Mouse (Mus musculus) kidney, adult 8-10 months (tissue): ENCODE results near the gene Zic4.

Experiments used
- DNase-seq, 2 experiments: peaks; one replicate each; pipeline ENCODE4 v3.0.0; 2022

The Zic4 gene

DNA sequence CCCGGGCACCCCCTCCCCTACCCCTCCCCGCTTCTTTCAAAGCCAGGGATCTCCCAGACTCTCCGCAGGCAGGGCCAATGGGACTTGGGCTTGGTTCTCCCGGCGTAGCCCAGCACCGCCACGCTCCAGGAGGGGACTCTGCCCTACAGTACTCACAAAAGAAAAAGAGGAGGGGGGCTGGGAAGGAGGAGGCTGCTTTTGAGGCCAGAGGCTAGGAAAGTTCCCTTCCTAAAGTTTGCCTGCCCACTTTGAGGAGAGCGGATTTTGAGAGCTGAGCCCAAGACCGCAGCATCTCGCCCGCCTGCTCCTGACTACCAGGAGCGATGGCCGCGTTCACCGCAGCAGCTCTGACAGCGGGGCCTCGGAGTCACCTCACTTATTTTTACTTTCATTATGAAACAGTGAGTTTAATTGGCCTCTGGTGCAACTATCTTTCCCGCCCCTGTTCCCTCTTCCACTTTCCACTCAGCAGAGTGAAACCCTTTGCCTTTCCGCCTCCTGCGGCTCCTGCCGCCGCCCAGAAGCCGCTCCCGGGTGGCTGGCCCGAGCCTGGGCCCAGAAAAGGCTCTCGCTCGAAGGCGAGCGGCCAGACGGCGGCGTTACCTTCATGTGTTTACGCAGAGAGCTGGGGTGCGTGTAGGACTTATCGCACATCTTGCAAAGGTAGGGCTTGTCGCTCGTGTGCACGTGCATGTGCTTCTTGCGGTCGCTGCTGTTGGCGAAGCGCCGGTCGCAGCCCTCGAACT, at the start of gene Zic4:
TSS of gene Zic4 (plus strand) at position 558 of the 746 bp plus-strand sequence.
- DNase-seq = no peak

DNA sequence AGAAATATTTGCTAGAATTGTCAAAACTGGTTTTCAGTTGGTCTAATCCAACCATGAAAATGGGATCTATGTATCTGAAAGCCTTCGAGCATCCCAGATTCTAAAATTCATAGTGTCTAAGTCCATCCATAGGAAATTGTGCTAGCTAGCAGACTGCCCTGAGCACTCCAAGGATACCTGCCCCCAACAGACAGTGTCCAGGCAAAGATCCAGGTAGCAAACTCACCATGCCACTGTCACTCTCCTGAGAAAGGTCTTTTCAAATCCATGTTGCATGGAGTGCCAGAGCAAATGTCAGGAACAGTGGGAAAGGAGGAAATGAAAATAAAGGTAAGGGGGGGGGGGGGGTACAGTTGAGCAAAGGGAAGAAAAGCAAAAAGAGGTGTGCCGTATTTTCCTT, 14.6 kb upstream of the Zic4 start:
- DNase-seq = no peak

DNA sequence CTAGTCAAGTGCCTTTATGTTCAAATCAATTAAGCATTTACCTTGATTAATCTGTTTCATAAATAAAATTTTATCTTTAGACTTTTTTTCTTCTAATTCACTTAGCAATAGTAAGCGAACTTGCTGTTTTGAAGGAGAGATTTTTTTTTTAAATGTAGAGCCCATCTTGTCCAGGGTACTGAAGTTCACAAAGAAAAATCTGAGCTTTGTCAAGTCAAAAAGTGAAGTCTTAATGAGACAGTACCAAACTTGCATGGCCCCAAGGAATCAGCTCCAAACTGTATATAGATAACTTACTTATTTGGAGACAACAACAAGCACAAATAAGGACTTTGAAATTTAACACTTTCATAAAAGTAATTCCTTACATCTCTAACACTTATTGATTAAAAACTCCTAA, 13.5 kb upstream of the Zic4 start:
- no peak for DNase-seq

DNA sequence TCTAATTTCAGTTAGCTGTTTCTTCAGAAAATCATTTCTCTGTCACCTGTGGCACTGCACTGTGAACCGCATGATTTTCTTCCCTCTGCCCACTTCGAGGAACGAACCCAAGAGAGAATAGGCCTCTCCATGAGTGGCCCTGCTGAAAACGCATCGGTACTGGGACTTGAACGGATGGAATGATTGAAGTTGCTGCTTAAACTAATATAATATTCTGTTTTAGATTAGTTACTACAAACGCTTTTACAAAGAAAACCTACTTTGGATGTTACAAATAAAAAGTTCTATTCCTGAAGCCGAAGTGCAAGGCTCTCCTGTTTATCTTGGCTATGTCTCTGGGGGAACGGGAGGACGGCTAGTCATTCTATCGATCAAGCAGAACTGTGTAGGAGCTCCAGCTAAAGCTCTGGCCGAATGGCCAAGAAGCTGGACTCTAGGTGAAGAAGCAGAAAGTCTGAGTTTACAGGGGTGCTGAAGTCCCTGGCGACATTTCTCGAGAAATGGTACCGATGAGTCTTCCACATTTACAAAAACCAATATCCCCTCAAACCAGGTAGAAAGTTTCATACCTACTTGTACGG, 11.9 kb upstream of the Zic4 start:
- no peak for DNase-seq

DNA sequence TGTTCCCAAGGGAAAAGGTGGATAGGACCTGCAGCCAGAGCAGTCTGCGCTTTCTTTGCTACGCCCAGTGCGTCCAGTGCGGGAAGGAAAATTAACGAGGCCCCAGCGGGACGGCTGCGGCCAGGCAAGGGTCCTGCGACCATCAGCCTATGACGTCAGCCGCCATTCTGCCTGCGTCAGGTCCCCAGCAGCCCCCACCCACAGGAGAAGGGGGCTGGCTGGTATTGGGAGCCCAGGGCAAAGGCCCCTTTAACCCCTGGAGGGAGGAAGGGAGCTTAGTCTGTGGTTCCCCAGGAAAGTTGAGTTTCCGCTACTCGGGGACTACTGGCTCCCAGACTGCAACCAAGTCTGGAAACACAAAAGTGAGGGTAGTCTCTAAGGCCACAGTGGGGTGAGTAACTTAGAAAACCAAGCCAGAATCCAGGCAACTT, 11.3 kb upstream of the Zic4 start:
- DNase-seq = no peak

DNA sequence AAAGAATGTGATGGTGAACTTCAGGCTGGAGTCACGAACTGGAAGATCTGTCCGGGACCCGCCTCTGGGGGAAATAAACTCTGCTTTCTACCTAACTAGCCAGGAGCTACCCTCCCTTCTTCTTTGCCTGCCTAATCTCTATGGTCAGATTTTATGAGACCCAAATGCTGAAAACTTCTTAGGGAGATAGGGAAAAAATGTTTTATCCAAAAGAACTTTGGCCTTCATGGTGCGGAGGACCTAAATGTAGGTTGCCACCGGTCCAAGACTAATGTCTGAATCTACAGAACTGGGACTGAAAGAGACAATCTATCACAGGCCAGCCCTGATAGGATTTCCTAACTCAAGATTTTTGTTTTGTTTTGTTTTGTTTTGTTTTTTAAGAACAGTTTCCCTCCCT, 10.9 kb upstream of the Zic4 start:
- DNase-seq = no peak

DNA sequence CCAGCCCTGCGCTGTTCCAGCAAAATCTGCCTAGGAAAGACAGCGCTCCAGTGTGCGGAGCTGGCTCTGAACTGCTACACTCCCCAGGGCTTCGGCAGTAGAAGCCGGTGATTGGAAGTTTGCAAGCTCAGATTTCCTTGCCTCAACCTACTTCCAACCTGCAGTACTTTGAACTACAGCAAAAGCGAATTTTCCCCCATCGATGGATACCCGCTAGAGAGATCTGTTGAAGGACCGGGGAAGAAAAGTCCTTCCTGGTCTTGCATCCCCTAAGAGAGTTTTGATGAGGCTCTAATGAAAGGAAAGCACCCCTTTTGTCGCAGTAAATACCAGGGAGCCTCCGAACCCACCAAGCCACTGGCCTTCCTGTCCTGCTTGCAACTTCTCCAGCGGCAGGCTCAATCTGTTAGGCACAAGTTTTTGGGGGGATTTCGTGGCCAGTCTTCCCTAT, 10.2 kb upstream of the Zic4 start:
- no peak for DNase-seq

DNA sequence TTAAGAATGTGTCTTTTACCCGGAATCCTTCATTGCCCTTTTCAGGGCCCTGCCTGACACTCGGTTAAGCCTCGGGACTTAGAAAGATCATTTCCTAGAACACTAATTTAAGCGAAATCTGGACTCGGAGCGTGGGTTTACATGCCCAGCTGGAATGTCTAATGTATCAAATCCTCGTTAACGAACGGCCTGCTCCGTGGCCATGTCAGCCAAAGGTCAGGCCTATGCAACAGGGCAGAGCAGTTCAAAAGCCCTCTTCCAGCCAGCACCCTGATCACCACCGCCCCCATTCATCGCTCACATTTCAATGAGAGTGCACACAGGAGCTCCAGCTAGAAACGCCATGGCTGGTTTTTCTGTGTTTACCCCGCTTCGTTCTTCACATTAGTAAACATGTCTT, 9.4 kb upstream of the Zic4 start:
- no peak for DNase-seq

DNA sequence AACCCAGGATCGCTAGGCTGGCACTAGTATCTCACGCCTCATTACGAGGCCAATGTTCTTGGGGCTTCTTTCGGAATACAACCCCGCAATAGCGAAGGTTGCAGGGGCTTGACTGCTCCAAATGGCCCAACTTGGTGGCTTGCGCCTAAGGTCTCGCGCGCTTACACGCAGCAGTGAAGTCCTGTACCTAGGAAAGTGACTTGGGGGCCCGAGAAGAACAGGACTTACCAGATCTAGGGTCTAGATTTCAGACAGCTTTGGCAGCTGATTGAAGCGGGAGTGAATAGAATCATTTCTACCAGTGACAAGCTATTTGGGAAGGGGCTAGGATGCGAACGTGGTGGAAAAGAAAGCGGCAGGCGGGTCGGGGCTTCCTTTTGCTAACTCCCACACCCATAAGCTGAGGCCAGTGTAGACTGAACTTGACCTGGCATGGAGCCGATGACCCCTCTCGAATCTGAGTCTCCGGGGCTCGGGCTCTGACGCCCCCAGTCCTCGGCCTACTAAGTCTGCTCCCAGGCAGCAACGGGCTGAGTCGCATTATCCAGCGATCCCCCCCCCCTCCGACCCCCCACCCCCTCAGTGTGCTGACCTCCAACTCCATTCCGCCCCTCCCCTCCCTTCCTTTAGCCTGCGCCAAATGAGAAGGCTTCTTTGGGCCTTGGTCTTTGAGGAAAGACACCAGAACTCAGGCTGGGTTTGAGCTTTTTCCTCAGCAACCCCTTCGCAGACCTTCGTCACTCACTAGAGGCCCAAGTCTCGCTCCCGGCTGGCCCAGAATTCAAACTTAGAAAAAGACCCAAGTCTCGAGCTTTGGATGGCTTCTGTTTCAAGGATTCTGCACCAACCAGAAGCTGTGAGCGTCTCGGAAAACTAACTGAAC, 8.4 kb upstream of the Zic4 start:
- no peak for DNase-seq

DNA sequence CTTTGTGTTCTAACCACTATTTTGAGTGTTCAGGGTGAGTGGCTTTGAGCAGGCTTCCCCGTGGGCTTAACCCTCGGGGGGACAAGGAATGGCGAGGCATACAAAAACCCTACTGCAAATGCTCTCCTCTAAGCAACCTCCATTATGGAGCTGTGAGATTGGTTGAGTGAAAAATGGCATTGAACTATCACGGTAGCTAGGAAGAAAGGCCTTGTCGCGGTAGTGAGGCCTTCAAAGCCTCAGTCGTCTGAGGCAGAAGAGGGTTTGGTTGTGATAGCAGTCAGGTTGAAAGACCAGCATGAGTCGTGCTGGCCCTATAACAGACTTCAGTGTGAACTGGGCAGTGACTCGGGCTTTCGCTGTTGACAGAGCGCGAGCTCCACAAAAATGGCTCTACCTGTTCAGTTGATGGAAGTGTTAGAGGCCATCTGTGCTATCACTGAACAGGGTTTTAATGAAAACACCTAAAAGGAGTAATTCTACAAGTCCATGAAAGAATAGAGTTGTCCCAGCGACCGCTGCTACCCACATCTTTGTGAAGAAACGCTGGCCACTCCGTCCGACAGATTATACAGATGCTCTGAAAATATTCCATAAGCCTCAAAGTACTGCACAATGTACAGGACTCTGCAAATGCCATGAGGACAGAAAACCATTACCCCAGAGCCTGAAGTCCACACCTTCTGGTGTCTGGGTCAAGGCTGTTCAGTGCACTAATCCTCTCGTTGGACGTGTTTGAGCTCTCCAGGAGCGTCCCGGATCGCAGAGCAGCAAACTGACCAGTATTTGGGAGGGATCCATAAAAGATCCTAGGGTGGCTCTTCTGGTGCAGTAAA, 7.6 kb upstream of the Zic4 start:
- DNase-seq = no peak

DNA sequence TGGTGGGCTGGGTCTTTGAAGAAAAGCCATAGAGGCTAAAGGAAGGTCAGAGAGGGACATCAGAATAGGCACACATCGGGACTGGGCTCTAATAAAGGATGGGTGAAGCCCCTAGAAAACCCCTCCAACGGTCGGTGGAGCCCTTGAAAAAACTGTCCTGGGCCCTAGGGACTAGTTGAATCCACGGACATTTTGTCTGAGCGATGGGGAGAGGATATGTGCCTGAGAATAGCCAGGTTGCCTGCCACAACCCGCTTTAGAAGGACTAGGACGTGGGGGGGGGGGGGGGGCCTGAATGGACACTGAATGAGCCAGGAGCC, 7.0 kb upstream of the Zic4 start:
- no peak for DNase-seq

DNA sequence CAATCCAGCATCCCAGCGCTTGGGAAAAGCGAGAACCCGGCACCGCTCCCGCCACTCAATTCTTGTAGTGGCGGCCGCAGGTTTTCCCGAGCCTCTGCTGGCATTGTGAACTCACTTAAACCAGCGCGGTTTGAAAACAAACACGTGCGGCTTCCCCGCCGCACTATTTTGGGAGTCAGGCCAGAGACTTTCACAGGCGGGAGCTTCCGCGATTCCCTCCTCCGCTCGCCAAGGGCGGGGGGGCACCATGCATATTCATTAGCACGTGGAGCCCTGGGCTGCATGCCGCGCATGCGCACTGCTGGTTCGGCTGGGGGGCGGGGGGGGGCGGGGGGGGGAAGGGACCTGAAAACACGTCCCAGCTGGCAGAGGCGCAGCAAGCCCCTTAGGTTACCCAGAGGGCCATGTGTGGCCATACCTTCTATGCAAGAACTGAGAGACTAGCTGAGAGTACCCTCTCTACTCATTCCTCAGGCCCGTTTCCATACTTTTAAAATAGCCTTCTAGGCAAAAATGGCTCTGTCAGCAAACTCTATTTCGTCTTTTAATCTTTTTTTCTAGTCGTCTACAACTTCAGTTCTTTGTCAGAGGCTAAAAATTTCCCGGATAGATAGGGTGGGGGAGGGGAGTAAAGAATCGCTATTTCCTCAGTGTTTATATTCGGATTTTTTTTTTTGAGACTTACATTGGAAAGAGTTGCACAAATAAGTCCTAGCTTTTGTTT, 6.4 kb upstream of the Zic4 start:
- DNase-seq = no peak

DNA sequence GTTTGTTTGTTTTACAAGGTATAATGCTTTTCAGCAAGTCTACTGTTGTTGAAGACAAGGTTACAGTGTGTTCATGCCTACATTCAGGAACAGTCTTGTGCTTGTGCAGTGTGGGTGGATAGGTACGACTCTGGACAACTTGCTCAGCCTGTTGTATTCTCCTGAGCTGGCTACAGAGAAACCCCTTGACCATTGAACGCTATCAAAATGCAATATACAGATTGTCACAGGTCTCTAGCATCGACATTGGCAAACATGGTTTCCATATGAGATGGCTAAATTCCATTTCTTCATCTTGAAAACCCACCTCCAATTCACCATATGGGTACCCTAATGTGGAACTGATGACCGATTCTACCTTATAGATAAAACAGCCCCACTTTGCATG, 5.9 kb upstream of the Zic4 start:
- no peak for DNase-seq

DNA sequence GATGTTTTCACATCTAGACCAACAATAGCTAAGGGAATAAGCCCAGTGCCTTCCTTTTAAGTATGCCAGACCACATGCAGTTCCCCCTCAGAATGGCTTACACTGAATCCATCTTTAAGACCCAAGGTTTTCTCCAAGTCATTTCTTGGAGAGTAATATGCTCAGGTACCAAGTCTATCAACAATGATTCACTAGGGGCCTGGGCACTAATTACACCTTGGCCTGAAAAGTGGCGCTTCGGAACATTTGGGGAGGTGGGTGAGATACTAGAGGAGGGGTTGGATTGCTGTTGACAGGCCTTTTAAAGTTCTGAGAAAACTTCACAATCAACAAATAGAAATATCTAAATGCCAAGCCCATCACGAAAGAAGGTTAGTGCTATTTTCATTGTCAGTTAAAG, 4.9 kb upstream of the Zic4 start:
- DNase-seq = no peak

DNA sequence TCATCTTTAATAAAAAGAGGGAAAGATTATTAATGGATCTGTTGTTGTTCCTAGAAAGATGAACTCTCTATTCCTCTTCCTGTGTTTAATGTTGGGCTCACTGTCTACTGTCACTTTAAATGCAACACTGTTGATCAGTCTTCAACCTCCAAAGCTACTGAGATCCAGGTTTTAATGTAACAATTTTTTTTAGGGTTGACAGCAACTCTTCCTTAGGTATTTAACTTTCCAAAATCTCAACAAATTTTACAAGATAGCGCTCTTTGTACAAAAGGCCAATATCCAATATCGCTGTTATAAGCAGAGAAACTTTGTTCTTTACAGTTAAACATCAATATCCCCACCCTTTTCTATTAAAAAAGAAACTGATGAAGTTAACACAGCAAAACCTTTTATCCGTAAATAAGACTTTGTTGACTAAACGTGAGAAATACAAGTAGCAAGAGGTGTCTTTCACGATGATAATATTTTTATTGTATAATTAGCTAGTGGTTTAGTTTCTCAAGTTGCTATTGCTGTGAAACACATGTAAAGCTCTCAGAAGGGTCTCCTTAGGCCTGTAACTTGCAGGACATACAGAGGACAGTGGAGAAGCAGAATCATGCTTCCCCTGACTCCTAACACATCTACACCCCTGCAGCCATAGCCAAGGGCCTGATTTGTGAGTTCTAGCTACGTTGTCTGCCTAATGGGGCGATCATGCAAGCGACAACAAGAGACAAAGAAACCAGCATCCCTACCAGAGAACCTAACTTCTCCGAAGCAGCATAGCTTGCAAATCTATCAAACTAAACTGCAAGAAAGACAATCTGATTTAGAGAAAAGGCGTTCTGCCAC, 3.1 kb upstream of the Zic4 start:
- DNase-seq = no peak

DNA sequence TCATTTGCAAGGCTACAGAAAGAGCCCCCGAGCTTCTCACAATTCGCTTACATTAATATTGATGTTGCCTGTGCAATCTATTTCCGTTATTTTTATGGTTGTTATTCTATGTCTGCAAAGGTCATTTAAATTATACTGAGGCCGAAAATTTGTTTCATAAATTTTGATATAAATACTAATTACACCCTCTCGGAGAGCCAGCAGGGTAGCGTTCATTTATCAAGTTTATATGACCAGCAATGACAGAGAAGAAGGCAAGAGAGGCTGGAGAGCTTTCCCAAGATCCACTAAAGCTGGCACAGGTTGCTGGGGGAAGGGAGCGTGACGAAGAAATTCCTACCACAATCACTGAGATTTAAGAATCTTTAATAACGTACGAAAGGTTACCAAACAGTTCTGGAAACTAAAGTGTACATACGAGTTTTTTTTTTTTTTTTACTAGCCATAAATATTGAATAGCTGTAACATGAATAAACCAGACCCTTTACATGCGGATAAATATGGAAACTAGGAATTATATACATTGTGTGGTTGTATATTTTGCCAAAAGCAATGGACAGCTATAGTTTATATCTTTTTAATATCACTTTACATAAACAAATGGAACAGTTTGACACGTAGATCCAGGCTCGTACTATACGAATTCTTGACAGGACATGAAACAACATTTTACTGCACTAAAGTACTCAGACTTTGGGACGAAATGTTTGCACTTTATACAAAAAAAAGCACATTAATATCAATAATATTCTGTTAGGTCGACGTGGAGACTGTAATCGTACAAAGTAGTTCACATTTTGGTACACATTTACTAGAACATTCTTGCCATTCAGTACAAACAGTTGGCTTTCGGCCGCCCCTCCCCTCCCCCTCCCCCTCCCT, 1.8 kb upstream of the Zic4 start:
- DNase-seq = no peak

DNA sequence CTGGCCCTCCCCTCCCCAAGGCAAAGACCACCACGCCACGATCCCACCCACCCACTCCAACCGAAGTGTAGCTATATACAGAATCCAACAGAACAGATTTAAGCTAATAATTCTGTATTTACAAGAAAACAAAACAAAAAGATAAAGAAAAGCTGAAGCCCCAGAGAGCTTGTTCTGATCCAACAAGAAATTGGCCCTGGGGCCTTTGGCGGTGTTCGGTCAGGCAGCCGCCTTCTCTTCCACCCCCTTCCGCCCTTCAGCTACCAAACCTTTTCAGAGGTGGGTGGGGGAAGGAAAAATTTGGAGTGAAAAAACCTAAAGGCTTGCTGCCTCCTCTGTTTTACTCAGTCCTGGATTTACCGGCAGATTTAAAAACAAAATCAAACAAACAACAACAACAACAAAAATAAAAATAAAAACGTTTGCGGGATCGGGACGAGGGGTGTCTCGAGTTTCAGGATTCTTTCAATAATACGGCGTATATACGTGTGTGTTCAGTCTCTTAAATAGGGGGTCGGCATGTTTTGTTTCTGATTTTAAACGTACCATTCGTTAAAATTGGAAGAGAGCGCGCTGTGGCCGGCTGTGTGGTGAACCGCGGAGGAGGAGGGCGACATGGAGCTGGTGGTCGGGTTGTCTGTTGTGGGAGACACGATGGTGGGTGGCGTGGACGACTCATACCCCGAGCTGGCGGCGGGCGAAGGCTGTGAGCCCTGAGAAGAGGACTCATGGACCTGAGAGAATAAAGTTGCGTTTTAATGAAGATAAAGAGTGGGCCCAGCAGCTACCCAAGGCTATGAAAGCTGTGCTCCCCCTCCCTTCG, 969 bp upstream of the Zic4 start:
- DNase-seq = no peak

DNA sequence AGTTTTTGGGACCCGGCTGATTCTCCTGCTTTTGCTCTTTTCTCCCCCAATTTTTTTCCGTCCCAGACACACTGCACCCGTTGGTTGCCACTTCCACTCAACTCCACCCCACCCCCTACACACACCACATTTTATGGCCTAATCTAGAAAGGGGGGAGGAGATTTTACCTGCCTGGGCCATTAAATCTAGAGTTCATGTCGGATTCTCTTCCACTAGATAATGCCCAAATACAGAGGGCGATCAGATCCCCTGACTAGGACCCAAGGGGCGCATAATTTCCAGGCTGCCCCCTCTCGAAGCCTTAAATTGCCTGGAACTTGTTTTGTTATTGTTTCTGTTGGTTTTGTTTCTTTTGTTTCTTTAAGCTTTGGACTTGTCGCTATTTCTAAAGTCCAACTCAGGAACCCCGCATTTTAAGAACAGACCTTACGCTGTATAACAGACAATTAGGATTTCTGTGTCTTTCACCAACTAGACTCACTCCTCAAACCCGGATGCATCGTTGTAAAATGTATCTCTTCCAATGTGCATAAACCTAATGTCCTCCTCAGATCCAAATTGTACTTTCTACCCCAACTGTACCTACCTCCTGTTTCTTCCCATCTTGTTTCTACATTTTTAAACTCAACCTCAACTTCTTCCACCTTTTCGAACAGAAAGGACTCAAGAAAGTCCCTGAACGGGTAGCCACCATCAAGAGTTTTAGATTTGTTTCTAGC, 958 bp downstream of the Zic4 start:
- no peak for DNase-seq

DNA sequence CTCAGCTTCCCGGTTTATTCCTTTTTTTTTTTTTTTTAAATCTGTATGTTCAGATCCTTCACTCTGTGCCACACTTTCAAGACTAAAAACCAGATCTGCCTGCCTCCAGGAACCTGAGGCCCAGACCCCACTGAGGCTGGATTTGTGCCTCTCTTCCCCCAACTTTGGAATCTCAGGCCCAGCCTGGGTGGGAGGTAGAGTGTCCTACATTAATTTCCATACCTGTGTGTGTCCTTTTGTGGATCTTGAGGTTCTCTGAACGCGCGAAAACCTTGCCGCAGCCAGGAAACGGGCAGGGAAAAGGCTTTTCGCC, 1.6 kb downstream of the Zic4 start:
- no peak for DNase-seq
